Mouse (Mus musculus): Measurements from ENCODE around the gene Gm16442. TPM values are rescaled to one million over a fixed set of nuclear protein-coding genes. Genes with fewer than 3 reads are reported as not detected.

The Gm16442 gene
- polyA plus RNA-seq (2014; fragmentation: Illumina TruSeq; extraction: RNeasy Lipid Tissue Mini Kit (QIAGEN cat#74804)): not detected

GRCm38 (mm10) chr7:20122479-20122878, at the start of gene Gm16442:
TSS of gene Gm16442 (minus strand) at chr7:20122579.

GRCm38 (mm10) chr7:20168277-20168676, 45.9 kb upstream of the Gm16442 start, which contains the start of gene Vmn1r94:
TSS of gene Vmn1r94 (minus strand) at chr7:20168377.

GRCm38 (mm10) chr7:20138988-20139387, 16.6 kb upstream of the Gm16442 start, which contains the start of gene Vmn1r93:
TSS of gene Vmn1r93 (minus strand) at chr7:20139088.

GRCm38 (mm10) chr7:20099380-20099779, 23.0 kb downstream of the Gm16442 start, which contains the start of gene Vmn1r91:
TSS of gene Vmn1r91 (plus strand) at chr7:20099680.

Other genes starting within 250 kb of the Gm16442 start
- gene Ceacam19, start 234.6 kb downstream of the Gm16442 start, polyA plus RNA-seq (2014; fragmentation: Illumina TruSeq; extraction: RNeasy Lipid Tissue Mini Kit (QIAGEN cat#74804)): not detected
- 34.4 TPM for gene Pvr, start 201.4 kb downstream of the Gm16442 start, polyA plus RNA-seq (2014; fragmentation: Illumina TruSeq; extraction: RNeasy Lipid Tissue Mini Kit (QIAGEN cat#74804))
- not detected for gene Igsf23, start 171.8 kb downstream of the Gm16442 start, polyA plus RNA-seq (2014; fragmentation: Illumina TruSeq; extraction: RNeasy Lipid Tissue Mini Kit (QIAGEN cat#74804))
- 1.00 TPM for gene Ceacam20, start 157.2 kb downstream of the Gm16442 start, polyA plus RNA-seq (2014; fragmentation: Illumina TruSeq; extraction: RNeasy Lipid Tissue Mini Kit (QIAGEN cat#74804))
- 83.2 TPM for gene Nlrp9b, start 131.1 kb downstream of the Gm16442 start, polyA plus RNA-seq (2014; fragmentation: Illumina TruSeq; extraction: RNeasy Lipid Tissue Mini Kit (QIAGEN cat#74804))
- not detected for gene Vmn1r91, start 22.9 kb downstream of the Gm16442 start, polyA plus RNA-seq (2014; fragmentation: Illumina TruSeq; extraction: RNeasy Lipid Tissue Mini Kit (QIAGEN cat#74804))
- gene Vmn1r93, start 16.5 kb upstream of the Gm16442 start, polyA plus RNA-seq (2014; fragmentation: Illumina TruSeq; extraction: RNeasy Lipid Tissue Mini Kit (QIAGEN cat#74804)): not detected
- not detected for gene Vmn1r94, start 45.8 kb upstream of the Gm16442 start, polyA plus RNA-seq (2014; fragmentation: Illumina TruSeq; extraction: RNeasy Lipid Tissue Mini Kit (QIAGEN cat#74804))
- not detected for gene Vmn1r95, start 71.1 kb upstream of the Gm16442 start, polyA plus RNA-seq (2014; fragmentation: Illumina TruSeq; extraction: RNeasy Lipid Tissue Mini Kit (QIAGEN cat#74804))
- not detected for gene Gm6164, start 83.0 kb upstream of the Gm16442 start, polyA plus RNA-seq (2014; fragmentation: Illumina TruSeq; extraction: RNeasy Lipid Tissue Mini Kit (QIAGEN cat#74804))
- gene Gm4498, start 111.2 kb upstream of the Gm16442 start, polyA plus RNA-seq (2014; fragmentation: Illumina TruSeq; extraction: RNeasy Lipid Tissue Mini Kit (QIAGEN cat#74804)): not detected
- gene Gm5890, start 140.3 kb upstream of the Gm16442 start, polyA plus RNA-seq (2014; fragmentation: Illumina TruSeq; extraction: RNeasy Lipid Tissue Mini Kit (QIAGEN cat#74804)): not detected
- gene Gm4133, start 211.5 kb upstream of the Gm16442 start, polyA plus RNA-seq (2014; fragmentation: Illumina TruSeq; extraction: RNeasy Lipid Tissue Mini Kit (QIAGEN cat#74804)): not detected

All from ovary, adult 10 weeks (tissue).